Mouse (Mus musculus) ES-Bruce4 (cell line): Measurements from ENCODE around the gene H2al1f.

ENCODE experiments used
- CTCF ChIP-seq: IDR thresholded peaks from one replicate; pipeline ENCODE4 v1.8.1; 2011; ENCODE audit warnings: low read depth, low read length
- EP300 ChIP-seq: IDR thresholded peaks from 2 replicates; pipeline ENCODE4 v1.6.1; 2011; ENCODE audit warnings: low read depth, low read length; ENCODE audit not compliant: insufficient read depth
- POLR2A ChIP-seq: IDR thresholded peaks from one replicate; pipeline ENCODE4 v1.8.1; 2011; ENCODE audit warnings: low read length; ENCODE audit not compliant: insufficient read depth

- TF ChIP-seq CTCF (no peak), POLR2A (no peak), EP300 (no peak)
Measured at GRCm38 (mm10) chrX:11363890-11364289, 48.9 kb downstream of the H2al1f start.
